In the genomic region with DNA sequence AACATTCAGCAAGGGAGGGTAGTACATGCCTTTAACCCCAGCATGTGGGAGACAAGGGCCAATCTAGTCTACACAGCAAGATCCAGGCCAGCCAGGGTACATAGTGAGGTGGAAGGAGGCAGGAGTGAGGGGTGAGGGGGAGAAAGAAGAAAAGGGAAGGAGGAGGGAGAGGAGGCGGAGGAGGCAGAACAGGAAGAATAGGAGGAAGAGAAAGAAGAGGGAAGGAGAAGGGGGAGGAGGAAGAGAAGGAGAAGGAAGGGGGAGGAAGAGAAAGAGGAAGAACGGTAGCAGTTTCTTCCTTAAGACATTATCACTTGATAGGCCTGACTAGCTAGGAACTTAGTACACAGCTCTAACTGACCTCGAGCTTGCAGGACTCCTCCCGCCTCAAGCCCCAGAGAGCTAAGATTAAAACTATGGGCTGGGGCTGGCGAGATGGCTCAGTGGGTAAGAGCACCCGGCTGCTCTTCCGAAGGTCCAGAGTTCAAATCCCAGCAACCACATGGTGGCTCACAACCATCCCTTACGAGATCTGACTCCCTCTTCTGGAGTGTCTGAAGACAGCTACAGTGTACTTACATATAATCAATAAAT, we compare ENCODE assay signal across 37 mouse cellular contexts. TPM values are rescaled to one million over a fixed set of nuclear protein-coding genes. Genes with fewer than 3 reads are reported as not detected.
"Had no signal": no experiment of that assay in that cellular context is flagged by ENCODE, and none has a peak within 500 bp of the region (broad histone marks: within the 10 kb centered on the region; RNA-seq: fewer than 3 reads in every experiment).

No protein-coding gene starts in this region.

- H3K4me1 ChIP-seq: heart, embryonic 10.5 days; heart, embryonic 12.5 days; hindbrain, embryonic 13.5 days; hindbrain, embryonic 15.5 days; limb, embryonic 13.5 days; limb, embryonic 15.5 days had no signal

- H3K36me3 ChIP-seq: heart, embryonic 10.5 days; heart, embryonic 12.5 days; hindbrain, embryonic 13.5 days; hindbrain, embryonic 15.5 days; limb, embryonic 13.5 days; limb, embryonic 15.5 days; liver, embryonic 12.5 days had no signal

- H3K9ac ChIP-seq: heart, embryonic 12.5 days; hindbrain, embryonic 13.5 days; hindbrain, embryonic 15.5 days; limb, embryonic 13.5 days; limb, embryonic 15.5 days; liver, embryonic 12.5 days; liver, embryonic 14.5 days had no signal

- ATAC-seq: hindbrain, postnatal 0 days; intestine, embryonic 16.5 days; liver, embryonic 12.5 days had no signal

- H3K27ac ChIP-seq: gastrocnemius, adult 2 months; heart, embryonic 10.5 days; hindbrain, embryonic 13.5 days; hindbrain, embryonic 15.5 days; hindbrain, postnatal 0 days; limb, embryonic 13.5 days; limb, embryonic 15.5 days; liver, embryonic 12.5 days; liver, embryonic 14.5 days had no signal

- H3K27me3 ChIP-seq: heart, embryonic 12.5 days; hindbrain, embryonic 13.5 days; hindbrain, embryonic 15.5 days; limb, embryonic 13.5 days; limb, embryonic 15.5 days had no signal

- DNase-seq: gastrocnemius, adult 2 months; gastrocnemius, postnatal 10 days; gastrocnemius, postnatal 25 days; heart, adult 18-20 months; heart, postnatal 10 days; kidney, adult 11 months; kidney, adult 8-10 months; kidney, postnatal 10 days; kidney, postnatal 36 days; layer of hippocampus, adult 9-11 months; layer of hippocampus, postnatal 36 days; left cerebral cortex, postnatal 4 days had no signal

- H3K4me3 ChIP-seq: gastrocnemius, adult 2 months; heart, embryonic 10.5 days; heart, embryonic 12.5 days; hindbrain, embryonic 13.5 days; hindbrain, embryonic 15.5 days; limb, embryonic 13.5 days; limb, embryonic 15.5 days; liver, embryonic 12.5 days had no signal

- H3K9me3 ChIP-seq: heart, embryonic 10.5 days; heart, embryonic 12.5 days; hindbrain, embryonic 13.5 days; hindbrain, embryonic 15.5 days; limb, embryonic 13.5 days; limb, embryonic 15.5 days; liver, embryonic 12.5 days had no signal

RNA-seq across cellular contexts. Expression of a gene that starts 16.7 kb away (rescaled TPM):
- total RNA-seq: gastrocnemius, postnatal 25 days had no signal
- polyA plus RNA-seq: liver, adult 2 months had no signal

RNA-seq across cellular contexts. Expression of a gene that starts 45.3 kb away (rescaled TPM):
- total RNA-seq: gastrocnemius, postnatal 10 days; gastrocnemius, postnatal 25 days; gastrocnemius, postnatal 4 days; heart, adult 18-20 months; heart, adult 8-10 months; heart, postnatal 10 days; heart, postnatal 25 days; hematopoietic stem cell, adult 5-6 weeks; hindbrain, postnatal 0 days; layer of hippocampus, adult 18-20 months; layer of hippocampus, adult 8-10 months; layer of hippocampus, postnatal 14 days; layer of hippocampus, postnatal 36 days; left cerebral cortex, adult 18-20 months; left cerebral cortex, adult 8-10 months; left cerebral cortex, postnatal 10 days; left cerebral cortex, postnatal 25 days; left cerebral cortex, postnatal 4 days; liver, adult 2 months had no signal
- polyA plus RNA-seq: hindbrain, postnatal 0 days; intestine, embryonic 14.5 days; kidney, embryonic 14.5 days; large intestine, adult 2 months; liver, adult 2 months had no signal
